Mouse (Mus musculus) forebrain, embryonic 16.5 days (tissue): ENCODE data around the gene Chid1. TPM values are rescaled to one million over a fixed set of nuclear protein-coding genes. Genes with fewer than 3 reads are reported as not detected.

ENCODE experiments used
- ATAC-seq: fragments of 200-750 bp; cut with Nextera tagmentation; 2 replicates; pipeline ENCODE4 v1.8.0; 2017; ENCODE audit warnings: mild to moderate bottlenecking, moderate library complexity
- H3K27ac ChIP-seq: fragments of 300-500 bp; sonication (generic); 2 replicates; pipeline ENCODE4 v1.5.1; 2014; ENCODE audit warnings: low read length, control low read depth
- H3K27me3 ChIP-seq: fragments of 300-500 bp; sonication (generic); replicated peaks from 2 replicates; pipeline ENCODE4 v1.6.1; 2014; ENCODE audit warnings: low read length; ENCODE audit not compliant: control insufficient read depth, insufficient read depth
- H3K36me3 ChIP-seq: fragments of 300-500 bp; sonication (generic); 2 replicates; pipeline ENCODE4 v1.6.1; 2014; ENCODE audit not compliant: control insufficient read depth, insufficient read depth
- H3K4me1 ChIP-seq: fragments of 300-500 bp; sonication (generic); replicated peaks from 2 replicates; pipeline ENCODE4 v1.6.1; 2014; ENCODE audit warnings: low read length; ENCODE audit not compliant: control insufficient read depth, insufficient read depth
- H3K4me2 ChIP-seq: fragments of 300-500 bp; sonication (generic); 2 replicates; pipeline ENCODE4 v1.6.1; 2014; ENCODE audit warnings: mild to moderate bottlenecking, low read length, control low read depth
- H3K4me3 ChIP-seq: fragments of 300-500 bp; sonication (generic); replicated peaks from 2 replicates; pipeline ENCODE4 v1.5.1; 2014; ENCODE audit warnings: mild to moderate bottlenecking, low read length, control low read depth
- H3K9ac ChIP-seq: fragments of 300-500 bp; sonication (generic); replicated peaks from 2 replicates; pipeline ENCODE4 v1.6.1; 2014; ENCODE audit warnings: low read depth, low read length, control low read depth
- H3K9me3 ChIP-seq: fragments of 300-500 bp; sonication (generic); 2 replicates; pipeline ENCODE4 v1.6.1; 2016; ENCODE audit warnings: low read length; ENCODE audit not compliant: control insufficient read depth
- WGBS: fragments of 180-500 bp; shearing (Covaris S2); extraction: QIAGEN DNeasy Blood & Tissue Kit; methylation state at CpG from one replicate; pipeline ENCODE4 v1.1.7; 2014; 5-methylcytosine and 5-hydroxymethylcytosine counted together
- polyA plus RNA-seq: library from polyadenylated mRNA; unstranded; fragments of >200 nt; fragmentation: Nextera tagmentation; extraction: Ambion mirVana; gene quantifications from 2 replicates; pipeline ENCODE4 v1.2.1, GENCODE M21; 2015

Chid1 gene
- polyA plus RNA-seq, 1 experiment from 2014 or later = 35.6 TPM

GRCm38 (mm10) chr7:141469352-141469751 is 70.3 kb downstream of the Chid1 start:
- Histone ChIP-seq H3K4me3 (peak overlapping the region; percentile 62), H3K36me3 (peaks cover 15% of the 10 kb centered on the region), H3K9me3 (no peaks in the 10 kb centered on the region), H3K27ac (peak overlapping the region; percentile 49; the same call in 1 of the 2 replicates), H3K4me1 (peaks cover 47% of the 10 kb centered on the region), H3K9ac (peak overlapping the region; percentile 77), H3K27me3 (peaks cover 22% of the 10 kb centered on the region), H3K4me2 (peak overlapping the region; percentile 62)
- ATAC-seq = no peak
- 83% methylated on average over 6 of the region's 6 CpGs for WGBS

- Histone ChIP-seq H3K4me2 (peak overlapping the region; percentile 62), H3K27me3 (peaks cover 28% of the 10 kb centered on the region), H3K27ac (peak overlapping the region; percentile 49), H3K9me3 (no peaks in the 10 kb centered on the region), H3K9ac (peak overlapping the region; percentile 77), H3K4me1 (peaks cover 40% of the 10 kb centered on the region), H3K4me3 (peak overlapping the region; percentile 62), H3K36me3 (peaks cover 15% of the 10 kb centered on the region)
- WGBS = 13% methylated on average over 8 of the region's 8 CpGs
- peak; percentile 79 for ATAC-seq
Observed at GRCm38 (mm10) chr7:141468522-141469211, 71.0 kb downstream of the Chid1 start.

DNA sequence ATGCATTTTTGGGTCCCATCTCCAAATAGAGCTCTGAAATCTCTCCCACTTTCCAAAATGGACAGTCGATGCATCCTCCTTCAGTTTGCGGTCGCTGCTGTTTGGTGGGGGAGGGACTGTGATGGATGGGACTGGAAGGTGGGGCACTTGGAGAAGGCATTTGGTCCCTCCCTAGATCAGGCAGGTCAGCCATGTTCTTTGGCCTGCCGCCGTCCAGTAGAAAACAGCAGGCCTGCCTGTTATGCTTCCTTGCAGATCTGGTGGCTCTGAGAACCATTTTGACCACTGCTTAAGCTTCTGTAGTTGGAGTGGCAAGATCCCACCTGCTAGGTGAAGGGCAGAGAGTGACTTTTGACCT is 71.5 kb downstream of the Chid1 start:
- Histone ChIP-seq H3K36me3 (peaks cover 15% of the 10 kb centered on the region), H3K4me1 (peaks cover 37% of the 10 kb centered on the region), H3K4me3 (peak overlapping the region; percentile 62), H3K9me3 (no peaks in the 10 kb centered on the region), H3K4me2 (peak overlapping the region; percentile 62), H3K27ac (peak overlapping the region; percentile 49), H3K27me3 (peaks cover 34% of the 10 kb centered on the region), H3K9ac (peak overlapping the region; percentile 77)
- no peak for ATAC-seq
- 25% methylated on average over 5 of the region's 5 CpGs for WGBS

- WGBS = under 1% methylated on average over 52 of the region's 52 CpGs
- peak; percentile 58 for ATAC-seq
- peaks cover 41% of the 10 kb centered on the region for H3K27me3 ChIP-seq
Observed at GRCm38 (mm10) chr7:141467230-141468030, 72.2 kb downstream of the Chid1 start, which contains the start of gene Cd151. TSS of gene Cd151 (plus strand) at chr7:141467392.

GRCm38 (mm10) chr7:141466607-141467148 is 73.0 kb downstream of the Chid1 start:
- H3K4me2 ChIP-seq = peak overlapping the region; percentile 62
- H3K9me3 ChIP-seq = no peaks in the 10 kb centered on the region
- no peak overlapping the region for H3K9ac ChIP-seq
- no peak for ATAC-seq
- H3K4me3 ChIP-seq = peak overlapping the region; percentile 62
- H3K27ac ChIP-seq = no peak overlapping the region
- peaks cover 45% of the 10 kb centered on the region for H3K27me3 ChIP-seq
- peaks cover 40% of the 10 kb centered on the region for H3K4me1 ChIP-seq
- WGBS = 62% methylated on average over 10 of the region's 10 CpGs
- H3K36me3 ChIP-seq = peaks cover 13% of the 10 kb centered on the region

More at GRCm38 (mm10) chr7:141467230-141468030, 72.2 kb downstream of the Chid1 start, which contains the start of gene Cd151:
- Histone ChIP-seq H3K9me3 (no peaks in the 10 kb centered on the region), H3K9ac (peak within 1 kb of the TSS; percentile 77), H3K4me2 (peak within 1 kb of the TSS; percentile 62), H3K4me3 (peak within 1 kb of the TSS; percentile 62), H3K36me3 (peaks cover 13% of the 10 kb centered on the region), H3K27ac (peak within 1 kb of the TSS; percentile 49), H3K4me1 (peaks cover 37% of the 10 kb centered on the region)

- Histone ChIP-seq H3K27me3 (peaks cover 51% of the 10 kb centered on the region), H3K36me3 (peaks cover 9% of the 10 kb centered on the region; the same call in 1 of the 2 replicates), H3K9me3 (no peaks in the 10 kb centered on the region), H3K4me3 (no peak overlapping the region), H3K27ac (no peak overlapping the region), H3K4me1 (peaks cover 43% of the 10 kb centered on the region), H3K4me2 (no peak overlapping the region), H3K9ac (no peak overlapping the region)
- ATAC-seq = no peak
- 79% methylated on average over 7 of the region's 7 CpGs for WGBS
Observed at GRCm38 (mm10) chr7:141466045-141466394, 73.6 kb downstream of the Chid1 start.

DNA sequence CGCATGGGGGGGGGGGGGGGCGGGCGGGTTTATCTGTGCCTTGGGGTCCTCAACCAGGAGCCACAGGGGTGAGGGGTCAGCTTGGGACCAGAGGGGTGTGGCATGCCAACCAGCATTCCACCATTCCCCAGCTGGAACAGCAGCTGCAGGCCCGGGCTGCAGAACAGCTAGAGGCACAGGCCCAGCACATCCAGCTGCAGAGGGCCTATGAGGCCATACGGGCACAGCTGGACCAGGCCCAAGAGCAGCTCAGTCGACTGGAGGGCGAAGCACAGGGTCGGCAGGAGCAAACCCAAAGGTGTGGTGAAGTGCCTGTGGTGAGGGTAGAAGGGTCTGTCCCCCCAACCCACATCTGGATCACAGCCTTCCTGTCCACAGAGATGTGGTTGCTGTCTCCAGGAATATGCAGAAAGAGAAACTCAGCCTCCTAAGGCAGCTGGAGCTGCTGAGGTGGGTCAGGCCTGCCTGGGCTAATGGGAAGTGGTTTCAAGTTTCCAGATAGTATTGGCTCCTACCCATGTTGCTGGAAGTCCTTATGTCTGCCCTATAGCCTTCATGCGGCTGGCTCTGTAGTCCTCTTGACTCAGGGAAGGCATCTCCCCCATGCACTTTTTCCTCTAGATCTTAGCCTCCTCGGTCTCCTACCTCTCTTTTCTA is 74.1 kb downstream of the Chid1 start:
- Histone ChIP-seq H3K27me3 (peaks cover 56% of the 10 kb centered on the region), H3K4me3 (no peak overlapping the region), H3K9me3 (no peaks in the 10 kb centered on the region), H3K4me2 (no peak overlapping the region), H3K27ac (no peak overlapping the region), H3K36me3 (peaks cover 7% of the 10 kb centered on the region; the same call in 1 of the 2 replicates), H3K9ac (no peak overlapping the region), H3K4me1 (peaks cover 43% of the 10 kb centered on the region)
- no peak for ATAC-seq
- WGBS = 42% methylated on average over 10 of the region's 10 CpGs

DNA sequence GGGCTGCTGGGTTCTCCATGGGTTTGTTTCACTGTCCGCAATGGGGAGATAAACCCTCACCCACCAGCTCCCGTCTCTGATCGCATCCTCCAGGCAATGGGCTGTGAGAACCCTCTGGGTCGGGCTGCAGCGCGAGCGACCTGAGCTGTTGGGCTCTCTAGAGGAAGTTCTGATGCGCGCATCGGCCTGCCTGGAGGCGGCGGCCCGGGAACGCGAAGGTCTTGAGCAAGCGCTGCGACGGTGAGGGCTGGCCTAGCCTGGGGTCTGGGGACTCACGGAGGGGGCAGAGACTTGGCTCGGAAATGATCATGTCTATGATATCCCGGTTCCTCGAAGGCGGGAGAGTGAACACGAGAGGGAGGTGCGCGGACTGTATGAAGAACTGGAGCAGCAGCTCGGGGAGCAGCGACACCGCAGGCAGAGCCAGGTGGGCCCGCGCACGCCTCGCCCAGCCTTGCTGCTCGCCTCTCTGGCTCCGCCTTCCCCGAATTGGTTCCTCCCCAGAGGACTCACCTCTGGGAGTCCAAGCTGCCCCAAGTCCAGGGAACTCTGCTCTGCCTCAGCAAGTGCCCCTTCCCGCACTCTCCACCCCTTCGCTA is 75.0 kb downstream of the Chid1 start:
- no peak for ATAC-seq
- 0 out of 2 replicates have a peak overlapping the region, but pooled peaks have one; percentile 14 for H3K9ac ChIP-seq
- peak overlapping the region; percentile 24; the same call in 1 of the 2 replicates for H3K4me2 ChIP-seq
- H3K27ac ChIP-seq = no peak overlapping the region
- peaks cover 39% of the 10 kb centered on the region for H3K4me1 ChIP-seq
- H3K9me3 ChIP-seq = no peaks in the 10 kb centered on the region
- WGBS = 4% methylated on average over 38 of the region's 38 CpGs
- H3K36me3 ChIP-seq = peaks cover 3% of the 10 kb centered on the region; the same call in 1 of the 2 replicates
- peaks cover 59% of the 10 kb centered on the region for H3K27me3 ChIP-seq
- H3K4me3 ChIP-seq = peak overlapping the region; percentile 10
